Mouse (Mus musculus): ENCODE data around the gene Spns2. TPM values are rescaled to one million over a fixed set of nuclear protein-coding genes. Genes with fewer than 3 reads are reported as not detected.
A peak's percentile ranks its signal among the peaks of the same experiment; 100 is the strongest.

Gene Spns2
- total and polyA plus RNA-seq, 2 experiments from 2014 or later, result 7.0 to 66.0 TPM

- ATAC-seq, result no peak
- H3K27ac ChIP-seq, result no peak overlapping the region
- no peak overlapping the region for H3K4me2 ChIP-seq (ENCODE audit: low read depth, low read length)
- peaks cover 18% of the 10 kb centered on the region for H3K36me3 ChIP-seq (ENCODE audit: insufficient read depth, low read length)
- no peaks in the 10 kb centered on the region for H3K27me3 ChIP-seq (ENCODE audit: insufficient read depth, low read length)
- no peak for DNase-seq (ENCODE audit: low spot score)
- H3K9ac ChIP-seq (replicated peaks; ENCODE audit: low read length), result no peak overlapping the region
- whole genome bisulfite sequencing, result 74% methylated on average over 12 of the region's 12 CpGs
- no peak for TF ChIP-seq CTCF (IDR thresholded peaks at IDR 0.05; ENCODE audit: low read depth)
- no peak overlapping the region for H3K4me3 ChIP-seq (ENCODE audit: low read length)
- H3K4me1 ChIP-seq (ENCODE audit: insufficient read depth, low read length), result 0 out of 2 replicates have a peak, but pooled peaks cover 4% of the 10 kb centered on the region
- no peaks in the 10 kb centered on the region for H3K9me3 ChIP-seq (ENCODE audit: low read length)
These were observed 31.7 kb downstream of the Spns2 start for GRCm38 (mm10) chr11:72457995-72458496.

- peak; percentile 71 for ATAC-seq
These were observed 34.0 kb downstream of the Spns2 start for GRCm38 (mm10) chr11:72455694-72456093.

GRCm38 (mm10) chr11:72453105-72453953 is 36.4 kb downstream of the Spns2 start:
- H3K4me2 ChIP-seq (ENCODE audit: low read depth, low read length), result no peak overlapping the region
- H3K9me3 ChIP-seq (ENCODE audit: low read length), result no peaks in the 10 kb centered on the region
- no peaks in the 10 kb centered on the region for H3K27me3 ChIP-seq (ENCODE audit: insufficient read depth, low read length)
- WGBS, result 62% methylated on average over 15 of the region's 15 CpGs
- H3K4me3 ChIP-seq (ENCODE audit: low read length), result no peak overlapping the region
- H3K4me1 ChIP-seq (ENCODE audit: insufficient read depth, low read length), result no peaks in the 10 kb centered on the region
- ATAC-seq (no peak), DNase-seq (ENCODE audit: low spot score) (no peak)
- no peak overlapping the region for H3K9ac ChIP-seq (replicated peaks; ENCODE audit: low read length)
- no peak overlapping the region for H3K27ac ChIP-seq
- no peak for TF ChIP-seq CTCF (IDR thresholded peaks at IDR 0.05; ENCODE audit: low read depth)
- peaks cover 49% of the 10 kb centered on the region for H3K36me3 ChIP-seq (ENCODE audit: insufficient read depth, low read length)

More at GRCm38 (mm10) chr11:72455694-72456093, 34.0 kb downstream of the Spns2 start:
- H3K4me1 ChIP-seq (ENCODE audit: insufficient read depth, low read length), result no peaks in the 10 kb centered on the region
- H3K9me3 ChIP-seq (ENCODE audit: low read length), result no peaks in the 10 kb centered on the region
- H3K4me3 ChIP-seq (ENCODE audit: low read length), result no peak overlapping the region
- peak overlapping the region; percentile 22; the same call in 1 of the 2 replicates for H3K27ac ChIP-seq
- no peak overlapping the region for H3K4me2 ChIP-seq (ENCODE audit: low read depth, low read length)
- peak; percentile 53 for DNase-seq (ENCODE audit: low spot score)
- WGBS, result 25% methylated on average over 5 of the region's 5 CpGs
- H3K27me3 ChIP-seq (ENCODE audit: insufficient read depth, low read length), result no peaks in the 10 kb centered on the region
- H3K36me3 ChIP-seq (ENCODE audit: insufficient read depth, low read length), result peaks cover 27% of the 10 kb centered on the region
- TF ChIP-seq CTCF (IDR thresholded peaks at IDR 0.05; ENCODE audit: low read depth), result no peak
- H3K9ac ChIP-seq (replicated peaks; ENCODE audit: low read length), result no peak overlapping the region

- no peak overlapping the region for H3K9ac ChIP-seq (replicated peaks; ENCODE audit: low read length)
- H3K27me3 ChIP-seq (ENCODE audit: insufficient read depth, low read length), result no peaks in the 10 kb centered on the region
- H3K4me3 ChIP-seq (ENCODE audit: low read length), result no peak overlapping the region
- TF ChIP-seq CTCF (IDR thresholded peaks at IDR 0.05; ENCODE audit: low read depth), result no peak
- H3K36me3 ChIP-seq (ENCODE audit: insufficient read depth, low read length), result peaks cover 60% of the 10 kb centered on the region
- H3K9me3 ChIP-seq (ENCODE audit: low read length), result no peaks in the 10 kb centered on the region
- DNase-seq (ENCODE audit: low spot score) (no peak), ATAC-seq (no peak)
- no peak overlapping the region for H3K4me2 ChIP-seq (ENCODE audit: low read depth, low read length)
- WGBS, result 92% methylated on average over 3 of the region's 3 CpGs
- no peak overlapping the region for H3K27ac ChIP-seq
- H3K4me1 ChIP-seq (ENCODE audit: insufficient read depth, low read length), result no peaks in the 10 kb centered on the region
These were observed 37.5 kb downstream of the Spns2 start for GRCm38 (mm10) chr11:72452140-72452665.

GRCm38 (mm10) chr11:72447475-72447874 is 42.2 kb downstream of the Spns2 start:
- Histone ChIP-seq H3K4me2 (ENCODE audit: low read depth, low read length) (no peak overlapping the region), H3K27ac (no peak overlapping the region), H3K36me3 (ENCODE audit: insufficient read depth, low read length) (peaks cover 91% of the 10 kb centered on the region), H3K4me3 (ENCODE audit: low read length) (no peak overlapping the region), H3K4me1 (ENCODE audit: insufficient read depth, low read length) (no peaks in the 10 kb centered on the region), H3K27me3 (ENCODE audit: insufficient read depth, low read length) (no peaks in the 10 kb centered on the region), H3K9me3 (ENCODE audit: low read length) (no peaks in the 10 kb centered on the region), H3K9ac (replicated peaks; ENCODE audit: low read length) (no peak overlapping the region)
- DNase-seq (ENCODE audit: low spot score) (no peak), ATAC-seq (no peak)
- peak; percentile 45 for TF ChIP-seq CTCF (IDR thresholded peaks at IDR 0.05; ENCODE audit: low read depth)
- WGBS, result 84% methylated on average over 8 of the region's 8 CpGs

- Histone ChIP-seq H3K27ac (no peak overlapping the region), H3K4me2 (ENCODE audit: low read depth, low read length) (no peak overlapping the region), H3K9me3 (ENCODE audit: low read length) (no peaks in the 10 kb centered on the region), H3K27me3 (ENCODE audit: insufficient read depth, low read length) (no peaks in the 10 kb centered on the region), H3K36me3 (ENCODE audit: insufficient read depth, low read length) (peaks cover 86% of the 10 kb centered on the region), H3K4me1 (ENCODE audit: insufficient read depth, low read length) (peaks cover 7% of the 10 kb centered on the region), H3K9ac (replicated peaks; ENCODE audit: low read length) (no peak overlapping the region), H3K4me3 (ENCODE audit: low read length) (no peak overlapping the region)
- peak; percentile 77 for TF ChIP-seq CTCF (IDR thresholded peaks at IDR 0.05; ENCODE audit: low read depth)
- DNase-seq (ENCODE audit: low spot score) (peak; percentile 61), ATAC-seq (no peak)
- 86% methylated on average over 6 of the region's 6 CpGs for WGBS
These were observed 43.2 kb downstream of the Spns2 start for GRCm38 (mm10) chr11:72446311-72447105.
